Mouse (Mus musculus) heart, adult 2 months (tissue): Measurements from ENCODE around the gene Ptpre. TPM values are rescaled to one million over a fixed set of nuclear protein-coding genes. Genes with fewer than 3 reads are reported as not detected.
A peak's percentile ranks its signal among the peaks of the same experiment; 100 is the strongest.
"Not testable (repeated sequence)": the region's sequence is repeated elsewhere in the genome, so short reads cannot be mapped to it uniquely, and the experiment has no call there.

Experiments
- DNase-seq, 2 experiments: peaks; one replicate each; pipeline ENCODE4 v3.0.0; 2021
- H3K27ac ChIP-seq: fragments of 200-600 bp; 2 replicates; pipeline ENCODE4 v1.8.1; 2022
- H3K27me3 ChIP-seq: fragments of 200-500 bp; 2 replicates; pipeline ENCODE4 v1.6.1; 2012; ENCODE audit warnings: mild to moderate bottlenecking, low read length, inconsistent platforms, mixed read lengths; ENCODE audit not compliant: control insufficient read depth, insufficient read depth
- H3K36me3 ChIP-seq: fragments of 200-500 bp; 2 replicates; pipeline ENCODE4 v1.6.1; 2012; ENCODE audit warnings: low read length, inconsistent platforms; ENCODE audit not compliant: control insufficient read depth, insufficient read depth
- H3K4me1 ChIP-seq: fragments of 200-500 bp; 2 replicates; pipeline ENCODE4 v1.6.1; 2011; ENCODE audit warnings: low read length; ENCODE audit not compliant: control insufficient read depth, insufficient read depth
- H3K4me3 ChIP-seq: fragments of 200-600 bp; 2 replicates; pipeline ENCODE4 v1.8.1; 2022
- H3K79me2 ChIP-seq: fragments of 200-500 bp; replicated peaks from 2 replicates; pipeline ENCODE4 v1.6.1; 2012; ENCODE audit warnings: mild to moderate bottlenecking, inconsistent platforms, low read length, moderate library complexity, mixed read lengths; ENCODE audit not compliant: control insufficient read depth, insufficient read depth
- H3K9ac ChIP-seq: fragments of 200-500 bp; 2 replicates; pipeline ENCODE4 v1.6.1; 2012; ENCODE audit warnings: low read depth, mild to moderate bottlenecking, control low read depth, inconsistent platforms, low read length, mixed read lengths
- CTCF ChIP-seq: fragments of 200-600 bp; IDR thresholded peaks from 2 replicates; pipeline ENCODE4 v1.8.1; 2022; ENCODE audit warnings: antibody characterized with exemption, mild to moderate bottlenecking, moderate library complexity
- EP300 ChIP-seq: fragments of 200-500 bp; IDR thresholded peaks from 2 replicates; pipeline ENCODE4 v1.6.1; 2011; ENCODE audit warnings: low read depth, low read length, control low read depth; ENCODE audit not compliant: insufficient read depth
- POLR2A ChIP-seq: fragments of 200-500 bp; IDR thresholded peaks from 2 replicates; pipeline ENCODE4 v1.6.1; 2011; ENCODE audit warnings: mild to moderate bottlenecking, low read depth, low read length, control low read depth; ENCODE audit not compliant: insufficient read depth
- WGBS: fragments of 180-500 bp; shearing (Covaris S2); methylation state at CpG from one replicate; pipeline ENCODE4 v1.1.7; 2018; 5-methylcytosine and 5-hydroxymethylcytosine counted together
- intact Hi-C: fragments of 180-260 bp; cut with DNase I; formaldehyde crosslinking; loops from one replicate; pipeline ENCODE4 v1.15.1; 2025
- polyA plus RNA-seq: library from polyadenylated mRNA; depleted of rRNA; stranded (reverse); fragments of >200 nt; gene quantifications from 2 replicates; pipeline ENCODE4 v1.2.3, GENCODE M21; 2012
- total RNA-seq, 2 experiments: library from RNA; stranded (reverse); gene quantifications; 2 replicates each; pipeline ENCODE4 v1.2.3; 2021

Ptpre gene
- total and polyA plus RNA-seq, 3 experiments: 2.8 to 4.1 (median 3.1) TPM

DNA sequence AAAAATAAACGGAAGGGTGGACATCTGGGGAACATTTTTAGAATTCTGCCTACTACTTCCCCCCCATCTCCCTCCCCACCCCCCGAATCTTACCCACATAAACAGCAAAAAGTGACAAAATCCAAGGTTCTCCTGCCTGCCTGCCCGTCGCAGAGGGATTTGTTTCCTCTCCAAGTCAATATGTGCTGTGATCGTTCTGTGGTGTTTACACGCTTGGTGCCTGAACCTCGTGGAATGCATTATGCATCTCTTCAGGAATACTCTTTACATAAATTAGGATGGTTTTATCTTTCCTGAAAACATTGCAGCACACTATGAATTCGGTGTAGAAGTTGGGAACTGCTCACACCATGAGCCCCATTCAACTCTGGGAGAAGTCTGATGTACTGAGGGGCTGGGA lies 26.7 kb downstream of the Ptpre start:
- no peaks in the 10 kb centered on the region for H3K27me3 ChIP-seq
- no peaks in the 10 kb centered on the region for H3K36me3 ChIP-seq
- WGBS: 84% methylated on average over 8 of the region's 8 CpGs
- no peak overlapping the region for H3K4me3 ChIP-seq
- DNase-seq: no peak
- no peak overlapping the region for H3K9ac ChIP-seq
- no peaks in the 10 kb centered on the region for H3K79me2 ChIP-seq
- TF ChIP-seq POLR2A: no peak
- TF ChIP-seq EP300: no peak
- TF ChIP-seq CTCF: no peak
- no peak overlapping the region for H3K27ac ChIP-seq
- intact Hi-C loops: no loop called here
- H3K4me1 ChIP-seq: no peaks in the 10 kb centered on the region; the same call in 1 of the 2 replicates

DNA sequence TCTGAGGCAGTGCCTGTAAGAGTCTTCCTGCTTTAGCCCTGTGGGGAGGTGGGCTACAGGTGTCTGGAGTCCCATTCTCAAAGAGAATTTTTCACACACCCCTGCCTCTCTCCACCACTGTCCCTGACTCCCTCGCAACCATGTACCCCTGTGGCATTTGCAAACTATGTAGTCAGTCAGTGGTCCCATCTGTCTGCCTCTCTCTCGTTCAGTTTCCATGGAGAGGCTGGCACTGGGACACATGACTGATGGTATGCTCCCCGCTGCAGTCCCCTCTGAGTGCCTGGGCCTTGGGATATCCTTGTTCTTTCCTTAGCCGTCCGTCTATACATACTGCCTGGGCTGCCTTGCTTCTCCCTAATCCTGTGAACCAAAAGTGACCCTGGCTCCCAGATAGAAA lies 28.7 kb downstream of the Ptpre start:
- intact Hi-C loops: loop anchor here (2.0 kb wide), 1 partner anchor 13 kb away; no protein-coding TSS in a partner anchor
- TF ChIP-seq EP300: no peak
- no peak for TF ChIP-seq CTCF
- TF ChIP-seq POLR2A: no peak
- no peaks in the 10 kb centered on the region for H3K79me2 ChIP-seq
- no peak overlapping the region for H3K9ac ChIP-seq
- H3K27me3 ChIP-seq: no peaks in the 10 kb centered on the region
- 92% methylated on average over 5 of the region's 5 CpGs for WGBS
- no peak for DNase-seq
- H3K4me3 ChIP-seq: no peak overlapping the region
- no peaks in the 10 kb centered on the region; the same call in 1 of the 2 replicates for H3K4me1 ChIP-seq
- no peak overlapping the region for H3K27ac ChIP-seq
- H3K36me3 ChIP-seq: no peaks in the 10 kb centered on the region

DNA sequence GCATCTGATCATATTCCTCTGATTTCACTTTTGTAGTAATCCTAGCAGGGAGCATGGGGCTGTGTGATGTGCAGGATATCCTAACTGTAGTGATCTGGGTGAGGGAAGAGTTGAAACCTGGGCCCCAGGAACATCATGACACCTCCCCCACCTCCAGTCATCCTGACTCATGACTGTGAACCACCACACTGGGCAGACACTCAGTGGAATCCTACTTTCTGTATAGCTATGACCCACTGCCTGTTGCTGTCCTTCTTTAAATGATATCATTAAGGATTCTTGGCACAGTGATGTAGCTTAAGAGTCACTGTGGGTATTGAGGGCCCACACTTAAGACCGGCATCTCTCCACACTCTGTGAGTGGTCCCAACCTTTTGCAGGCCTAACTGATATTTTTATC lies 30.3 kb downstream of the Ptpre start:
- no peaks in the 10 kb centered on the region for H3K36me3 ChIP-seq
- 53% methylated on average over 1 of the region's 1 CpGs for WGBS

DNA sequence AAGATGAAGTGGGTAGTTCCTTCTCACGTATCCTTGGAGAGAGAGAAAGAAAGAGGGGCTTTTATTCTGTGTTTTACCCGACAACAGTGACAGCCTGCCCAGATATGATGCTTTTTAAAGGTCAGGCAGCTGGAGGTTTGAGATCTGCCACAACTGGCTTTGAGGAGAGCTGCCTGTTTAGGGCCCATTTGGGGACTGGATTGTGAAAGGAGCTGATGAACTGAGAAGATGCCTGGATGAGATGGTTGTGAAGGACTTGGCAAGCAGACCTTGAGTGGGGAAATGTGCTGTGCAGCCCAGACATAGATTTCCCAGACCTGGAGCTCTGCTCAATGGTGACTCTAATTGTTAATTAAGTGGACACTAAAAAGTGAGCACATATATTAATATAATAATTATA lies 31.3 kb downstream of the Ptpre start:
- Histone ChIP-seq H3K79me2 (no peaks in the 10 kb centered on the region), H3K4me3 (no peak overlapping the region), H3K27me3 (no peaks in the 10 kb centered on the region), H3K36me3 (no peaks in the 10 kb centered on the region), H3K9ac (no peak overlapping the region), H3K4me1 (peaks cover 3% of the 10 kb centered on the region; the same call in 1 of the 2 replicates), H3K27ac (no peak overlapping the region)
- intact Hi-C loops: no loop called here
- TF ChIP-seq CTCF: no peak
- TF ChIP-seq EP300: no peak
- no peak for TF ChIP-seq POLR2A
- DNase-seq: no peak
- WGBS: 89% methylated on average over 2 of the region's 2 CpGs

More for the DNA sequence above, 30.3 kb downstream of the Ptpre start:
- Histone ChIP-seq H3K9ac (no peak overlapping the region), H3K27me3 (no peaks in the 10 kb centered on the region), H3K27ac (no peak overlapping the region), H3K4me3 (no peak overlapping the region), H3K4me1 (peaks cover 3% of the 10 kb centered on the region; the same call in 1 of the 2 replicates), H3K79me2 (no peaks in the 10 kb centered on the region)
- intact Hi-C loops: loop anchor here (2.0 kb wide), 1 partner anchor 15 kb away; no protein-coding TSS in a partner anchor
- no peak for TF ChIP-seq CTCF
- no peak for TF ChIP-seq POLR2A
- TF ChIP-seq EP300: no peak
- no peak for DNase-seq

DNA sequence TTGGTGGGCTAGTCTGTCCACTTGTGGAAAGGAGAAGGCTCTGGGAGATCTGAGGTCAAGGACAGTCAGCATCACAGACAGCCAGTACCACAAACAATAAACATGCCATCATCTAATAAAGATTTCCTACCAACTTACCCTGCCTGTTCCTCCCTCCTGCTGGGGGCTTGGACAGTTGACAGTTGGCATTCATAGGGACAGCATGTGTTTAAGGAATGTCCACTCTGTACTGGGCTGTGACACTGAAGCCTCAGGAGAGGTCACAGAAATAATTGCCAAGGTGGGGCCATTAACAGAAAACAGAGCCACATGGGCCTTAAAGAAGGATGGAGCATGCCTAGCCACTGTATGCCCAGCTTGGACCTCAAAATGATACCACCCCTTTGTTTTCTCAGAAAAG lies 34.1 kb downstream of the Ptpre start:
- DNase-seq: no peak
- no peaks in the 10 kb centered on the region for H3K36me3 ChIP-seq
- intact Hi-C loops: no loop called here

DNA sequence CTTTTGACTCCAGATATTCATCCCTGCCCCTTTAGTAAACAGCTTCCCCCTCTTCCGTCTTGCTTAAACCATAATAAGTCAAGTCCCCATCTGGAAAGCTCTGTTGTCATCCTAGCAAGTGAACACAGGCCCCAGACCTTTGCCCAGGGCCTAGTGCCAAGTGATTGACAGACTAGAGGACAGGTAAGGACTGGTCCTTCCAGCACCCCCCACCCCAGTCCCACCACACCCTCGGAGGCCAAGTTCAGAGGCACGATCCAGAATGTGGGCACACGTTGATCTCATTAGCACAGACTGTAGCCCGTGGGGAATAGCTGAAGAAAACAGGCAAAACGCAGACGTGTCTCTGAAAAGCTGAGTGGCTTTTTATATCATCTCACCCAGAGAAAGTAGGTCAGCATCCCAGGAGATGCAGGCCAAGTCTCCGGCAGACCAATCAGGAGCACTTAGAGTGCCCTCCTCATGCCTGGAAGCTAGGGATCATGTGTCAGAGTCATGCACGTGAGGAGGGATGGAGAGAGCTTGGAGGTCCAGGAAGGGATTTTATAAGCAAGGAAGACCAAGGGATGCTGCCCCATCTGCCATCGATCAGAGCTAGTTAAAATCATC lies 34.8 kb downstream of the Ptpre start:
- Histone ChIP-seq H3K4me1 (peaks cover 3% of the 10 kb centered on the region; the same call in 1 of the 2 replicates), H3K9ac (no peak overlapping the region), H3K4me3 (no peak overlapping the region), H3K79me2 (no peaks in the 10 kb centered on the region), H3K27ac (peak overlapping the region; percentile 28; the same call in 1 of the 2 replicates), H3K36me3 (no peaks in the 10 kb centered on the region), H3K27me3 (no peaks in the 10 kb centered on the region)
- intact Hi-C loops: no loop called here
- WGBS: 64% methylated on average over 10 of the region's 10 CpGs
- TF ChIP-seq CTCF (no peak), EP300 (no peak), POLR2A (no peak)
- peak; percentile 41 to 52 for DNase-seq

More for the DNA sequence above, 34.1 kb downstream of the Ptpre start:
- Histone ChIP-seq H3K4me3 (no peak overlapping the region), H3K9ac (no peak overlapping the region), H3K4me1 (peaks cover 3% of the 10 kb centered on the region; the same call in 1 of the 2 replicates), H3K27me3 (no peaks in the 10 kb centered on the region), H3K79me2 (no peaks in the 10 kb centered on the region), H3K27ac (no peak overlapping the region)
- TF ChIP-seq EP300: 0 out of 2 replicates have a peak, but pooled peaks have one; percentile 60
- no peak for TF ChIP-seq CTCF

DNA sequence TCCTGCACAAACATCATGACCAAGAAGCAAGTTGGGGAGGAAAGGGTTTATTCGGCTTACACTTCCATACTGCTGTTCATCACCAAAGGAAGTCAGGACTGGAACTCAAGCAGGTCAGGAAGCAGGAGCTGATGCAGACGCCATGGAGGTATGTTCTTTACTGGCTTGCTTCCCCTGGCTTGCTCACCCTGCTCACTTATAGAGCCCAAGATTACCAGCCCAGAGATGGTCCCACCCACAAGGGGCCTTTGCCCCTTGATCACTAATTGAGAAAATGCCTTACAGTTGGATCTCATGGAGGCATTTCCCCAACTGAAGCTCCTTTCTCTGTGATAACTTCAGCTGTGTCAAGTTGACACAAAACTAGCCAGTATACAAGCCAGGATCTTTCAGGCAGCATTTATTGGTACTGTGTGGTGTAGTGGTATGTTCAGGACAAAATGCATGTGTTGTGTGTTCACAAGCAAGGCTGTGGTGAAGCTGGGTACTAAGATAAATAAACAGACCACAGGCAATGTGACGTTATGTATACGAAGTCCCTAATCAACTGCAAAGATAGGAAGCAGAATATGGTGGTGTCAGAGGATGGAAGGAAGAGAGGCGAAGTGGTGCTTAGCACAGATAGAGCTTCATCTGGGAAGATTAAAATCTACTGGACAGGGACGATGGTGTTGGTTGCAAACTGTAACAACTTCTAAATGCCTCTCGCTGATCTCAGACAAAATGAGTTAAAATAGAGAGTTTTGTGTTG lies 38.2 kb downstream of the Ptpre start:
- WGBS: 65% methylated on average over 7 of the region's 7 CpGs

More for the DNA sequence above, 38.2 kb downstream of the Ptpre start:
- H3K79me2 ChIP-seq, H3K9ac ChIP-seq, H3K27ac ChIP-seq, DNase-seq, H3K4me1 ChIP-seq, H3K4me3 ChIP-seq, intact Hi-C loops, H3K36me3 ChIP-seq, H3K27me3 ChIP-seq: not testable (repeated sequence)
